Mouse (Mus musculus) bone marrow, adult 2 months (tissue): ENCODE results near the gene Tsga10. TPM values are rescaled to one million over a fixed set of nuclear protein-coding genes. Genes with fewer than 3 reads are reported as not detected.

Experiments used
- H3K27ac ChIP-seq: fragments of 200-500 bp; 2 replicates; pipeline ENCODE4 v1.5.1; 2012; ENCODE audit warnings: low read depth, mild to moderate bottlenecking, control low read depth, inconsistent platforms, low read length; ENCODE audit not compliant: control insufficient read depth, poor library complexity, insufficient read depth
- H3K4me1 ChIP-seq: fragments of 200-500 bp; 2 replicates; pipeline ENCODE4 v1.6.1; 2011; ENCODE audit warnings: low read length; ENCODE audit not compliant: control insufficient read depth, insufficient read depth
- H3K4me3 ChIP-seq: fragments of 200-500 bp; replicated peaks from 2 replicates; pipeline ENCODE3; 2011; ENCODE audit warnings: mild to moderate bottlenecking, low read depth, low read length, control low read depth; ENCODE audit not compliant: control insufficient read depth
- CTCF ChIP-seq: fragments of 200-500 bp; IDR thresholded peaks from 2 replicates; pipeline ENCODE4 v1.5.1; 2011; ENCODE audit warnings: low read length, control low read depth; ENCODE audit not compliant: control insufficient read depth, insufficient read depth
- POLR2A ChIP-seq: fragments of 200-500 bp; IDR thresholded peaks from 2 replicates; pipeline ENCODE4 v1.6.1; 2011; ENCODE audit warnings: low read depth, mild to moderate bottlenecking, control low read depth, low read length, borderline replicate concordance; ENCODE audit not compliant: control insufficient read depth
- WGBS: fragments of 180-500 bp; shearing (Covaris S2); methylation state at CpG from one replicate; pipeline ENCODE4 v1.1.7; 2018; 5-methylcytosine and 5-hydroxymethylcytosine counted together
- polyA plus RNA-seq: library from polyadenylated mRNA; stranded (reverse); fragments of >200 nt; gene quantifications from 2 replicates; pipeline ENCODE4 v1.2.4, GENCODE M21; 2011; ENCODE audit warnings: low replicate concordance; ENCODE audit not compliant: missing spikeins, insufficient read depth, insufficient read length

Gene Tsga10
- polyA plus RNA-seq, 1 experiment, result 3.6 TPM

- Histone ChIP-seq H3K27ac (no peak overlapping the region), H3K4me1 (no peaks in the 10 kb centered on the region), H3K4me3 (no peak overlapping the region)
- TF ChIP-seq POLR2A, result no peak
- no peak for TF ChIP-seq CTCF
- WGBS, result 42% methylated on average over 8 of the region's 8 CpGs
These were observed 156.5 kb downstream of the Tsga10 start for GRCm38 (mm10) chr1:37709736-37710135.

- 79% methylated on average over 6 of the region's 6 CpGs for WGBS
- H3K4me1 ChIP-seq, result no peaks in the 10 kb centered on the region
- H3K27ac ChIP-seq, result no peak overlapping the region
- TF ChIP-seq POLR2A, result no peak
- TF ChIP-seq CTCF, result no peak
- no peak overlapping the region for H3K4me3 ChIP-seq
These were observed 157.8 kb downstream of the Tsga10 start for GRCm38 (mm10) chr1:37708270-37708955.

Other genes starting within 250 kb of the Tsga10 start
- not detected in 2 replicates for gene 2010300C02Rik, start 146.3 kb downstream of the Tsga10 start, polyA plus RNA-seq
- gene Lipt1, start 5.3 kb upstream of the Tsga10 start, polyA plus RNA-seq, result 4.0 TPM in 1 of 2 replicates, not detected in the other
- 14.1 and 15.3 TPM in 2 replicates for gene Mitd1, start 24.0 kb upstream of the Tsga10 start, polyA plus RNA-seq
- 73.9 and 94.1 TPM in 2 replicates for gene Mrpl30, start 24.0 kb upstream of the Tsga10 start, polyA plus RNA-seq
- not detected in 2 replicates for gene Lyg2, start 50.1 kb upstream of the Tsga10 start, polyA plus RNA-seq
- gene Lyg1, start 91.3 kb upstream of the Tsga10 start, polyA plus RNA-seq, result not detected in 2 replicates
- gene Txndc9, start 131.5 kb upstream of the Tsga10 start, polyA plus RNA-seq, result 31.7 and 38.5 TPM in 2 replicates
- 22.8 and 26.8 TPM in 2 replicates for gene Eif5b, start 131.6 kb upstream of the Tsga10 start, polyA plus RNA-seq